Mouse (Mus musculus) kidney, adult 8-10 months (tissue): Measurements from ENCODE around the gene Bpnt1.
A peak's percentile ranks its signal among the peaks of the same experiment; 100 is the strongest.

Experiments used
- DNase-seq, 2 experiments: peaks; one replicate each; pipeline ENCODE4 v3.0.0; 2022

Bpnt1 gene

DNA sequence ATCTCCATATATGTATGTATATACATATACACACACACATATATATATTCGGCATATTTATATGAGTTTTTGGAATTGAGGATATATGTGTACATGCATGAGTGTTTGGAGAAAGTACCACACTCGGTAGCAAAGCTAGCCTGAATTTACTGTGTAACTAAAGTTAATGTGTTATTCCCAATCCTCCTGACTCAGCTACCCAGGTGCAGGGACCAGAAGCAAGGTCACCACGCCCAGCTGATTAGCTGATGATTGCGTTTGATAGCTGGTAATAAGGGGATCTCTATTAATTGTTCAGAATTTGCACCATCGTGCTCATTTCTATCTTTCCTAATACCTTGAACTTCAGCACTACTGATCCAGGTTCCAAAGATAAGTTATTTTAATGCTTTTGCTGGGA, 1.7 kb downstream of the Bpnt1 start:
- peak; percentile 33 to 52 for DNase-seq

DNA sequence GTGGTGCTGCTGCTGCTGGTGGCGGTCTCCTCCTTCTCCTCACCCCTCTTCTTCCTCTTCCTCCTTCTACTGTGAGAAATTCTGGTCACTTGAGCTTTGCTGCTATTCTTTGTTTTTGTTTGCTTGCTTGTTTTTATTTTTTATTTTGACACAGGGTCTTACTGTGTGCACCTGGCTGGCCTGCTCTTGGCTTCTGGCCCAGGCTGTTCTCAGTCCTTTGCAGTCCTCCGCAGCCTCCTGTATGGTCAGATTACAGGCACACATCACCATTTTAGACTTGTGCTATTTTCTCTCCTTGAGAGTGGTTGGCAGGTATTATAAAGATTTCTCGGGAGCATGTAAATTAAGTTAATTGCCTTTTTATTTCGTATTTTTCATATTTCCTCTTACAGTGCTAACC, 2.2 kb downstream of the Bpnt1 start:
- no peak for DNase-seq

GRCm38 (mm10) chr1:185335231-185335765, 3.3 kb downstream of the Bpnt1 start:
- DNase-seq = peak; percentile 37 to 63

DNA sequence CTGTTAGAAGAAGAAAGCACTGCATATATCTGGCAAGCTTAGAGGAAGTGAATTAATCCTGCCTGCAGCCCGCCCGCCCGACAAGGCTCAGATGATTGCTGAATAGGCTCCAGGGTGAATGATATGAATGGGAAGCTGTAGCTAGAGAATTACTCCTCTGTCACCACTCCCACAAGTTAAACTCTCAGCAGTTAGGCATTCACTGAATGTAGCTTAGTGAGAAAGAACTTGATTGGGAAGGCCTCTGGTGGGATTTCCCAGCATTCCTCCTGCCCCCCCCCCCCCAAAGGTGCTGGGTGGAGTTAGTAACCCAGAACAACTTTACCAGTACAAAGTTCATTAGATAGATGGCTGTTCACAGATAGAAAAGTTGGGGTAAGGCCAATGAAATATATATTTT, 4.6 kb downstream of the Bpnt1 start:
- DNase-seq = no peak

DNA sequence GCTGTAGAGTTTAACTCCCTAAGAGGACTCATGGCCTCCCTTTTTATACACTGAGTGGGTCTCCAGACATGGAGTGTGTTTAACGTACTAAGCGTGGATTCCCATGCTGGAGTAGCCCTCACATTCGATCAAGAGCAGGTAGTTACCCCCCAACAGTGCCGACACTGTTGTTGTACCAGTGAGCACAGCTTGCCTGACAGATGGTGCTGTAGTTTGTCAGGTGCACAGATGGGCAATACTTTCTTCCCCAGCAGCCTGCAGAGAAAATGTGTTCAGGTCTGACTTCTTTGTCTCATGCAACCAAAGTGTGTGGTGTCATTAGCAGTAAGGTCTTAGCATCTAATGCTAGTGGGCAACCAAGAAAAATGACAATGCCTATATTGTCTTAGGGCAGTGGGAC, 10.5 kb downstream of the Bpnt1 start:
- no peak for DNase-seq

DNA sequence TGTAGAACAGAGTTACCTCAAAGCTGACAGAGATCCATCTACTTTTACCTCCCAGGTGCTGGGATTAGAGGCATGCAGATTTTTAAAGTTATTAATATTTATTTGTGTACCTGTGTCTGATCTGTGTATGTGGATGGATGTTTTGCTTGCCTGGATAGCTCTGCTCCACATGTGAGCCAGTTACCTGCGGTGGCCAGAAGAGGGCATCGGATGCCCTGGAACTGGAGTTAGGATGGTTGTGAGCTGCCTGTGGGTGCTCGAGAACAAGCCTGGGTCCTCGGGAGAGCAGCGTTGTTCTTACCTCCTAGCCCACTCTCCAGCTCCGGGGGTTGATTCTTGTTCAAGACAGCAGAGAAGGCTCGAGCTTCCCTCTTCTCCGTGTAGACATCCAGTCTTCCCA, 11.5 kb downstream of the Bpnt1 start:
- DNase-seq = no peak

- no peak for DNase-seq
These were observed 14.2 kb downstream of the Bpnt1 start for GRCm38 (mm10) chr1:185346188-185346587.

GRCm38 (mm10) chr1:185349741-185350140, 17.8 kb downstream of the Bpnt1 start:
- DNase-seq = no peak

DNA sequence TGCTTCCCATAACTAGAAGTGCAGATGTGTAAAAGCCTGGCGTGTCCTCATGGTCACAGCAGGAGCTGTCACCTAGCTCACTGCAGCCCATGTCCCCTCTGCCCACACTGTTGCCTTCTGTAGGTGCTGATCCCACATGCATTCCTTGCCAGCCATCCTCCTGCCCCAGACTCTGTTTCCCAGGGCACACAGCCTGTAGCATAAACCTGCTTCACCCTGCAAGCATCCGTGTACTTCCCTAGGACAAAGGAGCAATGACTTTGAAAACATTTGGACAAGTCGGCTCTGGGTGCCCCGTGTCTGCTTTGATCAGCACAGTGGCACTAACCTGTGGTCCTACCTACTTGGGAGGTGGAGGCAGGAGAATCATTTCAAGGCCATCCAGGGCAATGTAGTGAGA, 18.7 kb downstream of the Bpnt1 start:
- DNase-seq = no peak

DNA sequence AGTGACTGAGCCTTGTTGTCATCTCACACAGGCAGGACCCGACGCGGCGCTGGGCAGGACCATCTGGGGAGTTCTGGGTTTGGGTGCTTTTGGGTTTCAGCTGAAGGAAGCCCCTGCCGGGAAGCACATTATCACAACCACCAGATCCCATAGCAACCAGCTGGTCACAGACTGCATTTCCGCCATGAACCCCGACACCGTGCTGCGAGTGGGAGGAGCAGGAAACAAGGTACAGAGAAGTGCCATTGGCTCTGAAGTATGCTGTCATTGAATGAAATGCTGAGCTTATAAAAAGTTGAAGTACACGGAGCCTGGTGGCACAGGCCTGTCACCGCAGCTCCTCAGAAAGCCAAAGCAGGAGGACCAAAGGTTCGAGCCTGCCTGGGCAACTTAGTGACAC, 20.2 kb downstream of the Bpnt1 start:
- DNase-seq = no peak

DNA sequence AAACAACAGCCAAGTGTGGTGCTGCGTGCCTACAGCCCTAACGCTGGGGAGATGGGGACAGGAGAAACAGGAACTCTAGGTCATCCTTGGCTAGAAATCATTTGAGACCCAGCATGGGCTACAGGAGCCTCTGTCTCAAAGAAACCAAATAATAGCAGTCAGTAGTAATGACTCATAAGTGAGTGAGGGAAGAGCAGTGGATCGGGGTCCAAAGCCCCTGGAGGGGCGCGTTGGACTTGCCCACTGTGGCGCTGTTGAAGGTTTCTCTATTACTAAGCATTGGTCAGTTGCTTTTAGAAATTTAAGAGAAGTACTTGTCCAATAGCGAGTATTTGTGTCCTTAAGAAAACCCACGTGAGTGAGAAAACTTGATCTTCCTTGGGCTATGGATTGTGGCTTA, 21.4 kb downstream of the Bpnt1 start:
- DNase-seq = no peak

DNA sequence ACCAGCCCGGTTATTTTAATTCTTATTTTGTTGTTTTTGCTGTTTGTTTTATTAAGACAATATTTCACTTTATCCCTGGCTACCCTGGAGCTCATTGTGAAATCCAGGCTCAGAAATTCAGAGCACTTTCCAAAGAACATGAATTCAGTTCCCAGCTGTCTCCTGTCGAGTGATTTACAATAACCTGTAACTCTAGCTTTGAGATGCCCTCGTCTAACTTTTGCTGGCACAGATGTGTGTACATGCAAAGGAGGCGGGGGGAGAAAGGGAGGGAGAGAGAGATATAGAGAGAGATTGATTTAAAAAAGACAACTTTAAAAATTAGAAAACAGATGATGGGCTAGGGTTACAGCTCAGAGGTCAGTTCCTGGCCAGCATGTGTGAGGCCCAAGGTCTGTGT, 22.8 kb downstream of the Bpnt1 start:
- no peak for DNase-seq

- no peak for DNase-seq
These were observed 24.3 kb downstream of the Bpnt1 start for GRCm38 (mm10) chr1:185356246-185356645.

DNA sequence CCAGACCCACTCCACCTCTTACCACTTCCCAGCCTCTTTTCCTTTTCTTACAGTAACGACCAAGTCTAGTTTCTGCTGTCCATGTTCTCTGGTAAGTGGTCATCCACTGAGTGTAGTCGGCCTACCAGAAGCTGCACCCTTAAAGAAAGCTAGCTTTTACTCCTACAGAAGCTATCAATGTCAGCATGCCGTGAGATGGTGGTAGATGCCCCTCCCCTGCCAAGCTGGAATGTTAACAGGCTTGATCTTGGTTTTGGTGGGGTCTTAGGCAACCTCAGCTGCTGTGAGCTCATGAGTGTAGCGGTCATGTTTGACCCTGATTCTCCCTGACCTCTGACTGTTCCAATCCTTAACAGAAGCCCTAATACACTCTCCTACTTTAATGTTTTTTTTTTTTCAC, 26.3 kb downstream of the Bpnt1 start:
- no peak for DNase-seq

DNA sequence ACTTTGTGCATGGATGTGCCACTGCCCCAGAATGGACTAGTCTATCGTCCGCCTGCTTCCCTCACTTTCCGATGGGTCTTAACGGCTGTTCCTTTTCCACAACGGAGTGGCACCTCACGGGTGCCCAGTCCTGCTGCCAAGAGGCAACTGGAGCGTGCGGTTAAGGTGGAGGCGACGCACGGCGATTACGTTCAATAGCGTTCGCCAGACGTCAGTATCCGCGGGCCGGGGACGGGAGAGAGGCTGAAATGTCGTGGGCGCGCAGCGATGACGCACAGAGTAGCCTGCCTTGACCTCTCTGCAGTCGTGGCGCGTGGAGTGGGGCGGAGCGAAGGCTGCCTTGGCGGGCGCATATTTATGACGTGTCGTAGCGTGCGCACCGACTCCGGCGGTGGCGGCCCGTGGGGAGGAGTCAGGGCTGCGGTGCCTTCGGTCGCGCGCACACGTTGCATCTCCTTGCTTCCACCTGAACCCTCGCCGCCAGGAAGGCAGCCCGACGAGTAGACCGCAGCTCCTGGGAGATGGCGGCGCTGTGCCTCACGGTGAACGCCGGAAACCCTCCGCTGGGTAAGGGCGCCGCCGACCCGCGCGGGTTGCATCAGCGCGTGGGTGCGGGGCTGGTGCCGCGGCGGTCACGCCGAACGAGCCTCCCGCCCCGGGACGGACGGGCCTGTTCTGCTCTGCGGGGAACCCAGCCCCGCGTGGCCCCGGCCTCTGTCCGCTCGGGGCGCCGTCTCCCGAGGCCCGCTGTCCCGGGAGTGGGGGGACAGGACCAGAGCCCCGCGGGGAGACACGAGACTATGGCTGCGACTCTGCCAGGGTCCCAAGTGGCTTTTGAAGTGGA, 30.9 kb downstream of the Bpnt1 start, which contains the start of gene Eprs:
Gene Eprs (plus strand): TSS at position 368 of the 844 bp plus-strand sequence.
- DNase-seq = peak; percentile 98 to 99

GRCm38 (mm10) chr1:185363526-185364182, 31.7 kb downstream of the Bpnt1 start:
- peak; percentile 49 to 64 for DNase-seq

GRCm38 (mm10) chr1:185364183-185364540, 32.2 kb downstream of the Bpnt1 start:
- no peak for DNase-seq

GRCm38 (mm10) chr1:185367383-185367782, 35.4 kb downstream of the Bpnt1 start:
- no peak for DNase-seq

- peak; percentile 22 to 23 for DNase-seq
These were observed 38.0 kb downstream of the Bpnt1 start for GRCm38 (mm10) chr1:185369979-185370378.

DNA sequence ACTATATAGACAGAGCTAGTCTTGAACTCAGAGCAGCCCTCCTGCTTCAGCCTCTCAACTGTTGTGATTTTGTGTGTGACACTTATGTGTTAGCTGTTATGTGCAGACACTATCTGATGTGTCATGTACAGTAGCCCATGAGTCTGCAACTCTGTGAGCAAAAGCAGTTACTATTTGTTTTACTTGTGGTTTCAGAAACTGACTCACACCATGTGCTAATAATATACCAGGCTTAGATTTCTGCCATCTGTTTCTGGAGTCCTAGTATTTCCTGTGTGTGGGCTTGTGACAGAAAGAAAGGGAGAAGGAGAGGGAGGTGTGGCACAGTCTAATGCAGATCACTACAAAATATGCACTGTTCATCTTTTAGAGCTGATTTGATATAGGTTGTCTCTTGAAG, 44.4 kb downstream of the Bpnt1 start:
- no peak for DNase-seq

- peak in 1 of 2 experiments; percentile 10 for DNase-seq
These were observed 45.5 kb downstream of the Bpnt1 start for GRCm38 (mm10) chr1:185377429-185377828.

DNA sequence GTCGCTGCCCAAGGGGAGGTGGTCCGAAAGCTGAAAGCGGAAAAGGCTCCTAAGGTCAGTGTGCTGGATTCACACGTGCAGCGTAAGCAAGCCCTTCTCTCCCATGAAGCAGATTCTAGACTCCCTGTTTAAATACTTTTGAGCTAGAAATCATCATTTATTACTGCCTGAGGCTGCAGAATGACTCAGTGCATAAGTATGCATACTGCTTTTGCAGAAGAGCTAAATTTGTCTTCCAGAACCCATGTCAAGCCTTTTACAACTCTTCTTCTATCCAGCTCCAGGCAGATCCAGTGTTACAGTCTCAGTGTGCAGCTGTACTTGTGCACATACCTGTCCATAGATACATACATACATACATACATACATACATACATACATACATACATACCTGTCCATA, 69.7 kb downstream of the Bpnt1 start:
- no peak for DNase-seq

GRCm38 (mm10) chr1:185404021-185404420, 72.1 kb downstream of the Bpnt1 start:
- peak in 1 of 2 experiments; percentile 13 for DNase-seq

DNA sequence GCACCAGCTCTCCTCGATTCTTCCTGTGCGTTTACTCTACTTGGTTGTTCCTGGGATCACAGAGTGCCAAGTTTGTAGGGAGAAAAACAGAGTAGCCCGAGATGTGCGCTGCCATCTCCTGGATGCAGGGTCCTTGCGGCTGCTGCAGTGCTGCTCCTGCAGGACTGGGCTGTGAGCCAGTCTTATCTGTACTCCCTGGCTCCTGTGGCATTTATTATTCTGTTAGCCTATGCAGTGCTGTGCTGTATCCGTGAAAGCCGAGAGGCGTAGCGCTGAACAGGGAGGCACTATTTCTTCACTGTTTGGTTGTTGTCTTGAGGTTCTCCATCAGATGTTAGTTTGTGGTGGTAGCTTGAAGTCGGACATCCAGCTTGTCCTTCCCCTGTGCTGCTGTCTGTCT, 74.0 kb downstream of the Bpnt1 start:
- no peak for DNase-seq
